Mouse (Mus musculus) adrenal gland, adult 2 months (tissue): ENCODE results near the gene Piwil1. TPM values are rescaled to one million over a fixed set of nuclear protein-coding genes. Genes with fewer than 3 reads are reported as not detected.

Experiments used
- DNase-seq: peaks from one replicate; pipeline ENCODE4 v3.0.0; 2021
- long read RNA-seq: library from polyadenylated mRNA; stranded (forward); transcript quantifications from one replicate; pipeline ENCODE4 v2.0.0, GENCODE M21; 2021
- polyA plus RNA-seq: library from polyadenylated mRNA; depleted of rRNA; stranded (reverse); fragments of >200 nt; gene quantifications from 2 replicates; pipeline ENCODE4 v1.2.3, GENCODE M21; 2012; rRNA removed
- total RNA-seq, 2 experiments: library from RNA; stranded (reverse); gene quantifications; 2 replicates each; pipeline ENCODE4 v1.2.3; 2021

Gene Piwil1
- total RNA-seq: not detected
- 0.02 and 0.03 TPM in 2 replicates for polyA plus RNA-seq
- long read RNA-seq: 0 reads

GRCm38 (mm10) chr5:128702224-128702623, at the start of gene Piwil1:
Gene Piwil1, plus strand, starts transcription at chr5:128702524.
- DNase-seq: no peak

GRCm38 (mm10) chr5:128656496-128657135, 45.7 kb upstream of the Piwil1 start:
- DNase-seq: no peak

- no peak for DNase-seq
These were observed 42.2 kb upstream of the Piwil1 start for GRCm38 (mm10) chr5:128660101-128660500.

GRCm38 (mm10) chr5:128662881-128663280, 39.4 kb upstream of the Piwil1 start:
- DNase-seq: no peak

- DNase-seq: no peak
These were observed 38.3 kb upstream of the Piwil1 start for GRCm38 (mm10) chr5:128663976-128664375.

- peak; percentile 12 for DNase-seq
These were observed 37.3 kb upstream of the Piwil1 start for GRCm38 (mm10) chr5:128665045-128665444.

DNA sequence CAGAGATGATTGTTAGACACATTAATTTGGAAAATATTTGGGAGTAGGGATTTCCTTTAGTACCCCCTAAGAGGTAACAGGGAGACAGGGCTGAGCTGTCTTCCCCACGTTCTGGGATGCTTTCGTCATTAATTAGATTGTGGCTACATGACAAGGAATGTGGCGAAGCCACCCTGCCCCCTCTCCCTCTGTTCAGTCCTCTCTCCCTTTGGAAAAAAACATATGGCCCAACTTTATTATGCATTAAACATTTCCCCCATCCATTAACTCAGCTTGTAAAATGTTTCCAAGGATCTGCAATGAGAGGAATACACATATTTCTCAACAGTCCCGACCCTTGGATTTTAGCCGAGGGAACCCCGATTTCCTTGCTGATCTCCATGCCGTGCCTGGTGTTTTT, 35.0 kb upstream of the Piwil1 start:
- DNase-seq: no peak

DNA sequence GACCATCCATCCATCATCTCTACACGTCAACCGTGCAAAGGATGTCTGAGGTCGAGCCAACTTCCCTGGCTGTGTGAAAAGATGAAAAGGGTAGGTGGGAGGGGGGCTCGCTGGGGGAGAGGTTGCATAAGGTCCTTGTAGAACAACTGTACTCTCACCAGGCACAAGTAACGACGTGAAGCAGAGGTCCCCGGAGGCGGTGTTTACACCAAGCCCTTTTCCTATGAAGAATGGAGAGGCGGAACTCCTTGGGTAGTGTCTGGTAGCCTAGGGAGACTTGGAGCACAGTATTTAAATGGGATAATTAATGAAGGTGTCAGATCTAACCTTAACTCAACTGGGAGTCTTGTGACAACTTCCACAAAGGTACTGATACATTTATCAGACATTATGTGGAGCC, 28.2 kb upstream of the Piwil1 start:
- no peak for DNase-seq

DNA sequence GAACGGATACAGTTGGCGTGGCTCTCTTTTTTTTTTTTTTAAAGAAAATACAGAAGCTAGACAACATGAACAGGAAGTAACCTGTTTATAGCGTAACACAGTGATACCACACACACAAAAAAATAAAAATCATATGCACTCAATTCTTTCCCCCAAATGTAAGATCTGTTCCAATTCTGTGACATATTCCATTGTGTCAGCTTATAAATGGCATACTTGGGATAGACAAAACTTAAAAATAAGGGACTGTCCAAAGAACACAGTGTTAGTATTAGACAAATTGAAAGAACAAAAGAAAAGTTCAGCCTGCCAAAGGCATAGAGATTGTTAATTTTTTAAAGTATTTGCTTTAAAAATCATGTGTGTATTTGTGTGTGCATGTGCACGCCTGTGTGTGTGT, 25.0 kb upstream of the Piwil1 start:
- DNase-seq: no peak

- no peak for DNase-seq
These were observed 24.5 kb upstream of the Piwil1 start for GRCm38 (mm10) chr5:128677861-128678260.

GRCm38 (mm10) chr5:128681456-128681855, 20.9 kb upstream of the Piwil1 start:
- DNase-seq: peak; percentile 6

DNA sequence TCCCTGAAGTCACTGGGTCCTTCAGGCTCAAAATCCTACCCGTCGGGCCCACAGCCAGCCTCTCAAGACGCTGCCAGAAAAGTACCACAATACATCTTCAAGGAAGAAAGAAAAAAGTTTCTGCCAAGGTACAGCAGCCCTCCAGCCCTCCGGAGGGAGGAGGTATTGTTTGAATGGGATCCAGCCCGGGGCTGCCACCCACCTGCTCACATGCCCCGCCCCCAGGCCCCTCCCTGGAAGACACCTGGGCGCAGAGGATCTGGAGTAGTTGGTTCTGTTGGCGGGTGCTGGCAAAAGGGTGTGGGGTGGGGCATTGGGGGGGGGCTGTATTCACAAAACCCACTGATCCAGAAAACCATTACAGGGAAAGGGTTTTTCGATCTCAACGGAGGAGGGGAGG, 18.1 kb upstream of the Piwil1 start:
- no peak for DNase-seq

GRCm38 (mm10) chr5:128684621-128685020, 17.7 kb upstream of the Piwil1 start:
- DNase-seq: no peak

DNA sequence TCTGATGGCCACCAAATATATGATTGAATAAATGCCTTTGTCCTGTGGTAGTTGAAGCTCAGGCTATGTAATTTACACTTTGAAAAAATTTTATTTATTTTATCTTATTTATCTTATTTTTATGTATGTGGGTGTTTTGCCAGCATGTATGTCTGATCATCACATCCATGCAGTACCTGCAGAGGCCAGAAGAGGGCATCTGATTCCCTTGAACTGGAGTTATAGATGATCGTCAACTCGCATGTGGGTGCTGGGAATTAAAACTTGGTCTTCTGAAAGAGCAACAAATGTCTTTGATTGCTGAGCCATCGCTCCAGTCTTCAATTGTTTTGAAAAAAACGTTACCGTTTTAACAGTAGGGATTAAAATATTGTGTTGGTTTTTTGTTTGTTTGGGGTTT, 15.2 kb upstream of the Piwil1 start:
- no peak for DNase-seq

GRCm38 (mm10) chr5:128694107-128694506, 8.2 kb upstream of the Piwil1 start:
- DNase-seq: no peak

DNA sequence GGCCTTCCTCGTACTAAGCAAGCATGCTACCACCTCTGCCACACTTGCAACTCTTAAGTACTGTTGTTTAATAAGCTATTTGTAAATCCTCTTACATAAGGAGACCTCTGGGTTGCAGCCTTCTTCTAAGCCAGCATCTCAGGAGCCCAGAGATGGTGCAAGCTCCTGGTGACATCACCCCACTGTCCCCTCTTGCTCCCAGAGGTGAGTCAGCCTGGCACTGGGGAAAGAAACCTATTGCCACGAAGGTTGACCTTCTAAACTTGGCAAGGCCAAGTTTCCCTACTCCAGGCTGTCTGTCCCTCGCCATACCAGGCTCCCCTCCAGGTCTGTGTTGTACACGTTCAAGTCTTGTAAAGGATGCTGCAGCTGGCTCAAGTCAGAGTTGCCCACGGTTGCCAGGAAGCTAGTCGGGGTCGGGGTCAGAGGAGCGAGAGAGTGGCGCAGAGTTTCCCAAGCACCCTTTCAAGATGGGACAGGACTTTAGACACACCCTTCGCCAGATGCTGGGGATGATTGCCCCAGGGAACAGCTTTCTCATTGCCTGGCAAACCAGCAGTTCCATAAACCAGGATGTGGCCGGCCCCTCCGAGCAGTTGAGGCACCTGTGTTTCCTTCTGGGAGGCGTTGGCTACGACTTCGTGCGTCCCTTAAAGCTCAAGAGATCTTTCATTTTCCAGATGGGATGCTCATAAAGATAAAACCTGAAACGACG, 7.6 kb upstream of the Piwil1 start:
- peak; percentile 60 for DNase-seq

DNA sequence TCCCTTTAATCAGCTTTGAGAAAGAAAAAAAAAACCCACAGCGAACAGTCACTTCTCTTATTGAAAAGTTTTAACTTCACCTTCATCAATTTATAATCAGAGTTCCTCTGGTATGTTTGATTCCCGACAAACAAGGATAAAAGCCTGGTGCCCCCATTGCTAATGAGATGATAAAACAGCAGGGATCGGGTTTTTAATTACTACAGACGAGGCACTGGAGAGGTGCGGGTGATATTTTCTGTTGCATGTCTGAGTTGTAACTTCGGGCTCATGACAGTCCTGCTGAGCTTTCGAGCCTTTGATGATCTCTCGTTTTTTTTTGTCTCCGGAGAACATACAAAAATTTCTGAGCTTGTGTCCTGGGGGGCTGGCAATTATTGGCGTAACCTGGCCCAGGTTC, 5.5 kb upstream of the Piwil1 start:
- DNase-seq: no peak

DNA sequence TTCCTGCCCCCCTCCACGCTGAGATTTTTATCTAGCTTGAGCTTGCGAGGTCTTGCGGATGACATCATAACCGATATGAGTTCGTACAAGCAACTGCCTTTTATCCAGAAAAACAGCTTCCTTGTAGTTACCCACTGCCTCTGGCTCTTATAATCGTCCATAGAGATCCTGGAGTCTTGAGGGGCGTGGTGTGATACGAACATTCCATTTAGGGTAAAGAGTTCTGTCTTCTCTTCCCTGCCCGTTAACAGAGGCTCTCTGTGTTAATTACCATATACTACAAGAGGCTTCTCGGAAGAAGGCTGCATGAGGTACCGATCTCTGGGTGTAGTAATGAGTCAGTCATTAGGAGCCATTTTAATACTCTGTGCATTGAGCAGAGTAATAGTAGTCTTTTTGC, 1.6 kb upstream of the Piwil1 start:
- no peak for DNase-seq

GRCm38 (mm10) chr5:128703688-128704087, 1.4 kb downstream of the Piwil1 start:
- no peak for DNase-seq

- DNase-seq: no peak
These were observed 2.0 kb downstream of the Piwil1 start for GRCm38 (mm10) chr5:128704134-128704904.

DNA sequence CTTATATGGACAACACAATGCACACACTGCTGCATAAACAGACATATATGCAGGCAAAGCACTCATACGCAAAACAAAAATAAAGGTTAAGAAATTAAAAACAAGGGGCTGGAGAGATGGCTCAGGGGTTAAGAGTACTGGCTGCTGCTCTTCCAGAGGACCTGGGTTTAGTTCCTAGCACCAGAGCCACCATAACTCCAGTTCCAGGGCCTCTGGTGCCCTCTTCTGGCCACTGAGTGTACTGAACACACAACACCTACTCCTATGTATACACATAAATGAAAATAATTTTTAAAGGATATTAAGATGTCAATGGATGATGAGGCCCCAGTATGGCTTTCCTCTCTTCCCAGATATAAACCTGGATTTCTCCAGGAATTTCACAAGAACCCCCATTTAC, 4.1 kb downstream of the Piwil1 start:
- no peak for DNase-seq

DNA sequence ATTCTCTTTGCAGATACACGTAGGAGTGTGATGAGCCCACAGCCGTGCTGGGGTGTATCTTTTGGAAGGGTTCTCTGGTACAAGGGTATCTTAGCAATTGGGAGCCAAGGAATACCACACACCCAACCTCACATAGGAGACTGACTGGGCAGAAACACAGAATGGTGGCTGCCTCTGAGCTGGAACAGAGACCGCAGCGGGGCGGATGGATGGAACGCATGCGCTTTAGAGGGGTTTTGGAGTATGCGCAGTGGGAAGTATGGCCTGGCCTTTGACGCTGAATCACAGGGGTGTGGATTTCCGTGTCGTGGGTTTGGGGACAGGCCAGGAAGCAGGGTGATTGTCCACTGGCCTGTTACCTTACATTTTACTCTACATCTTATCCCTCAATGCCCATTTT, 4.9 kb downstream of the Piwil1 start:
- no peak for DNase-seq

- DNase-seq: no peak
These were observed 6.6 kb downstream of the Piwil1 start for GRCm38 (mm10) chr5:128708929-128709328.
